ENCODE assay signal across 10 mouse cellular contexts in genomic region chr15:102142914-102143912, GRCm38 (mm10). TPM values are rescaled to one million over a fixed set of nuclear protein-coding genes. Genes with fewer than 3 reads are reported as not detected.
A peak's percentile ranks its signal among the peaks of the same experiment; 100 is the strongest.
DNase-seq lines count a peak whose midpoint lies in the region; ATAC-seq and TF ChIP-seq lines count a peak whose summit lies in the region.
"Had no signal": no experiment of that assay in that cellular context is flagged by ENCODE, and none has a peak within 500 bp of the region (broad histone marks: within the 10 kb centered on the region; RNA-seq: fewer than 3 reads in every experiment).

No protein-coding gene starts in this region.

- WGBS in heart, postnatal 0 days, result 54% methylated on average over 23 of the region's 23 CpGs
- 38% methylated on average over 23 of the region's 23 CpGs for WGBS in stomach, postnatal 0 days

- no peak for TF ChIP-seq CTCF in heart, postnatal 0 days (IDR thresholded peaks at IDR 0.05; ENCODE audit: low read depth)
- TF ChIP-seq CTCF in stomach, postnatal 0 days (IDR thresholded peaks at IDR 0.05; ENCODE audit: low read depth), result no peak

- H3K4me2 ChIP-seq in heart, postnatal 0 days (ENCODE audit: low read depth, low read length), result no peak overlapping the region
- no peak overlapping the region for H3K4me2 ChIP-seq in stomach, postnatal 0 days (replicated peaks; ENCODE audit: low read depth)

- 0 out of 2 replicates have a peak overlapping the region, but pooled peaks have one; percentile 0 for H3K27ac ChIP-seq in heart, postnatal 0 days (ENCODE audit: low read depth)
- H3K27ac ChIP-seq in stomach, postnatal 0 days (replicated peaks), result 0 out of 2 replicates have a peak overlapping the region, but pooled peaks have one; percentile 24

- H3K27me3 ChIP-seq in heart, postnatal 0 days (ENCODE audit: control insufficient read depth, insufficient read depth, low read length), result peaks cover 25% of the 10 kb centered on the region
- H3K27me3 ChIP-seq in stomach, postnatal 0 days (ENCODE audit: control insufficient read depth, insufficient read depth, low read length), result no peaks in the 10 kb centered on the region

- peaks cover 4% of the 10 kb centered on the region; the same call in 1 of the 2 replicates for H3K4me1 ChIP-seq in heart, postnatal 0 days (ENCODE audit: control insufficient read depth, insufficient read depth)
- H3K4me1 ChIP-seq in stomach, postnatal 0 days (replicated peaks; ENCODE audit: control insufficient read depth, insufficient read depth), result peaks cover 4% of the 10 kb centered on the region; the same call in 1 of the 2 replicates

- TF ChIP-seq EP300 in heart, postnatal 0 days (IDR thresholded peaks at IDR 0.05; ENCODE audit: low read depth), result no peak
- no peak for TF ChIP-seq EP300 in stomach, postnatal 0 days (optimal IDR thresholded peaks at IDR 0.05)

- no peak for ATAC-seq in heart, postnatal 0 days (ENCODE audit: insufficient read depth, low read depth)
- peak; percentile 56; the same call in 1 of the 2 replicates for ATAC-seq in stomach, postnatal 0 days (ENCODE audit: low FRiP score, low TSS enrichment)

- peak; percentile 37 to 52 for DNase-seq in frontal cortex, postnatal 36 days (ENCODE audit: low spot score in 2 of 2)
- DNase-seq in frontal cortex, postnatal 25 days (ENCODE audit: low spot score in 2 of 2), result no peak
- DNase-seq in right cerebral cortex, adult 18-20 months, result peak; percentile 61
- DNase-seq in right cerebral cortex, postnatal 4 days, result no peak
- DNase-seq in heart, postnatal 0 days (ENCODE audit: low spot score), result peak; percentile 54
- peak; percentile 53 for DNase-seq in stomach, postnatal 0 days (ENCODE audit: low spot score)
- DNase-seq in cerebellum, adult 8-10 months, result no peak
- no peak for DNase-seq in c-Kit-positive CD71-positive TER-119-positive erythroid progenitor cells, embryonic 14.5 days (ENCODE audit: low spot score)
- DNase-seq: cerebellum, postnatal 10 days; thymus, adult 18-20 months had no signal

- no peak overlapping the region for H3K9ac ChIP-seq in heart, postnatal 0 days (replicated peaks; ENCODE audit: low read depth, low read length)
- H3K9ac ChIP-seq in stomach, postnatal 0 days (ENCODE audit: low read length), result no peak overlapping the region

- no peaks in the 10 kb centered on the region for H3K36me3 ChIP-seq in heart, postnatal 0 days (replicated peaks; ENCODE audit: control insufficient read depth, insufficient read depth, low read length)
- H3K36me3 ChIP-seq in stomach, postnatal 0 days (ENCODE audit: control insufficient read depth, insufficient read depth, low read length), result no peaks in the 10 kb centered on the region

- no peak overlapping the region for H3K4me3 ChIP-seq in heart, postnatal 0 days (ENCODE audit: low read depth, low read length)
- H3K4me3 ChIP-seq in stomach, postnatal 0 days (ENCODE audit: low read depth, low read length), result no peak overlapping the region

- H3K9me3 ChIP-seq in heart, postnatal 0 days (replicated peaks; ENCODE audit: control insufficient read depth, low read length), result no peaks in the 10 kb centered on the region
- H3K9me3 ChIP-seq in stomach, postnatal 0 days (ENCODE audit: control insufficient read depth, low read length), result no peaks in the 10 kb centered on the region

RNA-seq across cellular contexts. Expression of gene Igfbp6, which starts 0.9 kb away (rescaled TPM):
- 30.5 and 35.4 TPM in 2 replicates for total RNA-seq in heart, postnatal 0 days (2014; rRNA removed; ENCODE audit: low replicate concordance)
- 24.0 and 24.2 TPM in 2 replicates for polyA plus RNA-seq in heart, postnatal 0 days (2015; fragmentation: Nextera tagmentation; extraction: Ambion mirVana)
- polyA plus RNA-seq in stomach, postnatal 0 days (2015; fragmentation: Nextera tagmentation; extraction: Ambion mirVana), result 30.6 and 39.5 TPM in 2 replicates

RNA-seq across cellular contexts. Expression of gene Soat2, which starts 7.1 kb away (rescaled TPM):
- 1.7 TPM in 1 of 2 replicates, not detected in the other for total RNA-seq in heart, postnatal 0 days (2014; rRNA removed; ENCODE audit: low replicate concordance)
- 0.08 and 0.14 TPM in 2 replicates for polyA plus RNA-seq in heart, postnatal 0 days (2015; fragmentation: Nextera tagmentation; extraction: Ambion mirVana)
- 5.9 and 6.0 TPM in 2 replicates for polyA plus RNA-seq in stomach, postnatal 0 days (2015; fragmentation: Nextera tagmentation; extraction: Ambion mirVana)

RNA-seq across cellular contexts. Expression of gene Spryd3, which starts 7.2 kb away (rescaled TPM):
- 20.0 and 22.8 TPM in 2 replicates for total RNA-seq in heart, postnatal 0 days (2014; rRNA removed; ENCODE audit: low replicate concordance)
- 15.1 and 16.0 TPM in 2 replicates for polyA plus RNA-seq in heart, postnatal 0 days (2015; fragmentation: Nextera tagmentation; extraction: Ambion mirVana)
- polyA plus RNA-seq in stomach, postnatal 0 days (2015; fragmentation: Nextera tagmentation; extraction: Ambion mirVana), result 28.5 and 29.0 TPM in 2 replicates

RNA-seq across cellular contexts. Expression of gene Tns2, which starts 43.0 kb away (rescaled TPM):
- total RNA-seq in heart, postnatal 0 days (2014; rRNA removed; ENCODE audit: low replicate concordance), result 40.3 and 57.9 TPM in 2 replicates
- 21.9 and 24.6 TPM in 2 replicates for polyA plus RNA-seq in heart, postnatal 0 days (2015; fragmentation: Nextera tagmentation; extraction: Ambion mirVana)
- polyA plus RNA-seq in stomach, postnatal 0 days (2015; fragmentation: Nextera tagmentation; extraction: Ambion mirVana), result 11.9 and 15.5 TPM in 2 replicates

RNA-seq across cellular contexts. Expression of gene Zfp740, which starts 59.8 kb away (rescaled TPM):
- 31.1 and 38.4 TPM in 2 replicates for total RNA-seq in heart, postnatal 0 days (2014; rRNA removed; ENCODE audit: low replicate concordance)
- 17.7 and 18.8 TPM in 2 replicates for polyA plus RNA-seq in heart, postnatal 0 days (2015; fragmentation: Nextera tagmentation; extraction: Ambion mirVana)
- polyA plus RNA-seq in stomach, postnatal 0 days (2015; fragmentation: Nextera tagmentation; extraction: Ambion mirVana), result 19.9 and 20.2 TPM in 2 replicates

Comparison
In these comparisons a context has a peak if more than half of its experiments do, and no peak if none do; other contexts are left out.
1. DNase-seq: peak in frontal cortex, postnatal 36 days (2 of 2), right cerebral cortex, adult 18-20 months (single experiment), heart, postnatal 0 days (single experiment) and stomach, postnatal 0 days (single experiment); none in frontal cortex, postnatal 25 days (0 of 2), right cerebral cortex, postnatal 4 days (single experiment), cerebellum, adult 8-10 months (single experiment) and c-Kit-positive CD71-positive TER-119-positive erythroid progenitor cells, embryonic 14.5 days (single experiment).